In the genomic region with DNA sequence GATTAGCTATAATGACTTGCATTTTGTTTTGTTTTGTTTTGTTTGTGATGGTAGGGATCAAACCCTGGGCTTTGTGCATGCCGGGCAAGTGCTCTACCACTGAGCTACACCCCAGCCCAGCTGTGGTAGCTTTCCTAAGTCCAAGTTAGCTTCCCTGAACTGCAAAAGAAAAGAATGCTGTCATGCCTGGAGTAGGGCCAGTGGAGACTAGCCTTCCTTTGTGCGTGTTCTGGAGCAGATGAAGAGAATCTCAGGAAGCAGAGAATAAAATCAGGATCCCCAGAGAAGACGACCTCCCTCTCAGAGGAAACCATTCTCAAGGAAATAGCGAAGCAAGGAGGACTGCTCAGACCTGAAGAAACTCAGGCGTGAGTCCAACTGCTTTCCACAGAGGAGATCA, we compare ENCODE assay signal across 14 mouse cellular contexts.
DNase-seq lines count a peak whose midpoint lies in the region; ATAC-seq lines count a peak whose summit lies in the region.
"Had no signal": no experiment of that assay in that cellular context is flagged by ENCODE, and none has a peak within 500 bp of the region (broad histone marks: within the 10 kb centered on the region; RNA-seq: fewer than 3 reads in every experiment).

No protein-coding gene starts in this region.

- H3K36me3 ChIP-seq in forebrain, embryonic 14.5 days (ENCODE audit: control insufficient read depth, insufficient read depth, low read length) = no peaks in the 10 kb centered on the region
- H3K36me3 ChIP-seq in forebrain, embryonic 16.5 days (ENCODE audit: control insufficient read depth, insufficient read depth) = no peaks in the 10 kb centered on the region
- no peaks in the 10 kb centered on the region for H3K36me3 ChIP-seq in midbrain, embryonic 15.5 days (replicated peaks)
- no peaks in the 10 kb centered on the region for H3K36me3 ChIP-seq in midbrain, embryonic 14.5 days (ENCODE audit: control insufficient read depth, insufficient read depth, low read length)
- H3K36me3 ChIP-seq: heart, embryonic 15.5 days; stomach, embryonic 15.5 days had no signal

- no peak for ATAC-seq in forebrain, embryonic 14.5 days
- no peak for ATAC-seq in forebrain, embryonic 16.5 days
- ATAC-seq in midbrain, embryonic 15.5 days (replicated peaks) = no peak
- no peak for ATAC-seq in midbrain, embryonic 14.5 days (ENCODE audit: low FRiP score, low TSS enrichment)

- peaks cover 2% of the 10 kb centered on the region; the same call in 1 of the 2 replicates for H3K4me1 ChIP-seq in forebrain, embryonic 14.5 days (ENCODE audit: control insufficient read depth, insufficient read depth, low read length)
- no peaks in the 10 kb centered on the region; the same call in 1 of the 2 replicates for H3K4me1 ChIP-seq in forebrain, embryonic 16.5 days (replicated peaks; ENCODE audit: control insufficient read depth, insufficient read depth, low read length)
- no peaks in the 10 kb centered on the region for H3K4me1 ChIP-seq in midbrain, embryonic 15.5 days
- H3K4me1 ChIP-seq in midbrain, embryonic 14.5 days (ENCODE audit: control insufficient read depth, insufficient read depth, low read length) = no peaks in the 10 kb centered on the region

- no peak overlapping the region for H3K27ac ChIP-seq in forebrain, embryonic 14.5 days (ENCODE audit: low read depth, low read length)
- no peak overlapping the region for H3K27ac ChIP-seq in forebrain, embryonic 16.5 days (ENCODE audit: low read length)
- H3K27ac ChIP-seq in midbrain, embryonic 15.5 days = no peak overlapping the region
- no peak overlapping the region for H3K27ac ChIP-seq in midbrain, embryonic 14.5 days (replicated peaks; ENCODE audit: low read depth, low read length)
- H3K27ac ChIP-seq: heart, embryonic 15.5 days had no signal

- intact Hi-C loops in heart, postnatal 14 days (cut with DNase I) = no loop called here

- H3K9ac ChIP-seq in forebrain, embryonic 14.5 days (ENCODE audit: low read length) = no peak overlapping the region
- no peak overlapping the region for H3K9ac ChIP-seq in forebrain, embryonic 16.5 days (replicated peaks; ENCODE audit: low read depth, low read length)
- H3K9ac ChIP-seq in midbrain, embryonic 15.5 days = no peak overlapping the region
- no peak overlapping the region for H3K9ac ChIP-seq in midbrain, embryonic 14.5 days (replicated peaks; ENCODE audit: low read length)
- H3K9ac ChIP-seq: heart, embryonic 15.5 days; stomach, embryonic 15.5 days had no signal

- no peaks in the 10 kb centered on the region for H3K27me3 ChIP-seq in forebrain, embryonic 14.5 days (replicated peaks; ENCODE audit: control insufficient read depth, insufficient read depth, low read length)
- no peaks in the 10 kb centered on the region for H3K27me3 ChIP-seq in forebrain, embryonic 16.5 days (replicated peaks; ENCODE audit: control insufficient read depth, insufficient read depth, low read length)
- H3K27me3 ChIP-seq in midbrain, embryonic 15.5 days (replicated peaks) = no peaks in the 10 kb centered on the region
- H3K27me3 ChIP-seq in midbrain, embryonic 14.5 days (ENCODE audit: control insufficient read depth, insufficient read depth, low read length) = no peaks in the 10 kb centered on the region
- H3K27me3 ChIP-seq: heart, embryonic 15.5 days; stomach, embryonic 15.5 days had no signal

- no peak overlapping the region for H3K4me2 ChIP-seq in forebrain, embryonic 14.5 days (ENCODE audit: low read length)
- H3K4me2 ChIP-seq in forebrain, embryonic 16.5 days (ENCODE audit: low read length) = no peak overlapping the region
- H3K4me2 ChIP-seq in midbrain, embryonic 15.5 days = no peak overlapping the region
- no peak overlapping the region for H3K4me2 ChIP-seq in midbrain, embryonic 14.5 days (ENCODE audit: low read length)
- H3K4me2 ChIP-seq: heart, embryonic 15.5 days; stomach, embryonic 15.5 days had no signal

- 53% methylated on average over 5 of the region's 5 CpGs for WGBS in forebrain, embryonic 14.5 days
- WGBS in forebrain, embryonic 16.5 days = 54% methylated on average over 5 of the region's 5 CpGs
- 80% methylated on average over 5 of the region's 5 CpGs for WGBS in midbrain, embryonic 15.5 days
- 71% methylated on average over 5 of the region's 5 CpGs for WGBS in midbrain, embryonic 14.5 days

- H3K9me3 ChIP-seq in forebrain, embryonic 14.5 days (replicated peaks; ENCODE audit: control insufficient read depth, low read length) = no peaks in the 10 kb centered on the region
- no peaks in the 10 kb centered on the region for H3K9me3 ChIP-seq in forebrain, embryonic 16.5 days (ENCODE audit: control insufficient read depth, low read length)
- H3K9me3 ChIP-seq in midbrain, embryonic 15.5 days = no peaks in the 10 kb centered on the region
- H3K9me3 ChIP-seq in midbrain, embryonic 14.5 days (ENCODE audit: control insufficient read depth, low read length) = no peaks in the 10 kb centered on the region
- H3K9me3 ChIP-seq: heart, embryonic 15.5 days; stomach, embryonic 15.5 days had no signal

- DNase-seq in forebrain, embryonic 14.5 days (ENCODE audit: low spot score) = peak; percentile 5
- DNase-seq in lung, postnatal 10 days = peak; percentile 30
- DNase-seq in lung, adult 18-20 months = no peak
- peak; percentile 53 to 69 for DNase-seq in heart, postnatal 14 days
- no peak for DNase-seq in frontal cortex, postnatal 14 days (ENCODE audit: low spot score in 2 of 2)
- DNase-seq in midbrain, embryonic 14.5 days = no peak
- DNase-seq: adrenal gland, adult 8-10 months; liver; thymus, postnatal 25 days had no signal

- H3K4me3 ChIP-seq in forebrain, embryonic 14.5 days (ENCODE audit: low read depth, low read length) = no peak overlapping the region
- H3K4me3 ChIP-seq in forebrain, embryonic 16.5 days (replicated peaks; ENCODE audit: low read length) = no peak overlapping the region
- H3K4me3 ChIP-seq in midbrain, embryonic 15.5 days = no peak overlapping the region
- no peak overlapping the region for H3K4me3 ChIP-seq in midbrain, embryonic 14.5 days (replicated peaks; ENCODE audit: low read depth, low read length)
- H3K4me3 ChIP-seq: heart, embryonic 15.5 days; myocyte; stomach, embryonic 15.5 days had no signal

Comparison
In these comparisons a context has a peak if more than half of its experiments do, and no peak if none do; other contexts are left out.
1. DNase-seq: peak in forebrain, embryonic 14.5 days (single experiment), lung, postnatal 10 days (single experiment) and heart, postnatal 14 days (2 of 2); none in lung, adult 18-20 months (0 of 2), frontal cortex, postnatal 14 days (0 of 2) and midbrain, embryonic 14.5 days (single experiment).